Mouse (Mus musculus) C2C12 (cell line): ENCODE measurements at regions not wholly inside any gene's neighbourhood (a gene's known extent, or its start where the extent isn't known, plus 50 kb on each side); places are given as distances from the start of the nearest gene placed in this dataset.
"Not testable (repeated sequence)": the region's sequence is repeated elsewhere in the genome, so short reads cannot be mapped to it uniquely, and the experiment has no call there.

ENCODE experiments used
- H3K27me3 ChIP-seq: one replicate; pipeline ENCODE4 v1.6.1; 2011; ENCODE audit not compliant: control insufficient read depth, insufficient read depth, insufficient read length
- H3K36me3 ChIP-seq: one replicate; pipeline ENCODE4 v1.6.1; 2011; ENCODE audit not compliant: control insufficient read depth, insufficient read depth
- H3K4me3 ChIP-seq: one replicate; pipeline ENCODE4 v1.5.1; 2011; ENCODE audit warnings: mild to moderate bottlenecking, control low read depth; ENCODE audit not compliant: poor library complexity, insufficient read depth, severe bottlenecking
- H3K79me2 ChIP-seq: one replicate; pipeline ENCODE4 v1.6.1; 2011; ENCODE audit not compliant: control insufficient read depth, insufficient read depth
- H3K79me3 ChIP-seq: one replicate; pipeline ENCODE4 v1.6.1; 2011; ENCODE audit warnings: low read depth, control low read depth
- H3ac ChIP-seq: one replicate; pipeline ENCODE3; 2011; ENCODE audit warnings: low read depth; ENCODE audit not compliant: control insufficient read depth, insufficient read length
- CEBPB ChIP-seq: IDR thresholded peaks from one replicate; pipeline ENCODE4 v1.6.1; 2011; ENCODE audit warnings: low read depth, mild to moderate bottlenecking, control low read depth, moderate library complexity
- CTCF ChIP-seq: IDR thresholded peaks from one replicate; pipeline ENCODE4 v1.5.1; 2011; ENCODE audit not compliant: control insufficient read depth, insufficient read depth, insufficient read length
- FOSL1 ChIP-seq: IDR thresholded peaks from one replicate; pipeline ENCODE4 v1.8.0; 2011; ENCODE audit warnings: mild to moderate bottlenecking, low read length; ENCODE audit not compliant: poor library complexity, insufficient read depth, severe bottlenecking
- MAX ChIP-seq: IDR thresholded peaks from one replicate; pipeline ENCODE4 v1.6.1; 2011; ENCODE audit warnings: mild to moderate bottlenecking, control low read depth
- MYOD1 ChIP-seq: IDR thresholded peaks from one replicate; pipeline ENCODE4 v1.6.1; 2011; ENCODE audit warnings: low read depth; ENCODE audit not compliant: control insufficient read depth, insufficient read length
- MYOG ChIP-seq: IDR thresholded peaks from one replicate; pipeline ENCODE4 v1.6.1; 2011; ENCODE audit not compliant: control insufficient read depth, insufficient read length; ENCODE audit errors: extremely low read depth
- USF1 ChIP-seq: IDR thresholded peaks from one replicate; pipeline ENCODE4 v1.6.1; 2011; ENCODE audit warnings: low read depth, mild to moderate bottlenecking, control low read depth, moderate library complexity

DNA sequence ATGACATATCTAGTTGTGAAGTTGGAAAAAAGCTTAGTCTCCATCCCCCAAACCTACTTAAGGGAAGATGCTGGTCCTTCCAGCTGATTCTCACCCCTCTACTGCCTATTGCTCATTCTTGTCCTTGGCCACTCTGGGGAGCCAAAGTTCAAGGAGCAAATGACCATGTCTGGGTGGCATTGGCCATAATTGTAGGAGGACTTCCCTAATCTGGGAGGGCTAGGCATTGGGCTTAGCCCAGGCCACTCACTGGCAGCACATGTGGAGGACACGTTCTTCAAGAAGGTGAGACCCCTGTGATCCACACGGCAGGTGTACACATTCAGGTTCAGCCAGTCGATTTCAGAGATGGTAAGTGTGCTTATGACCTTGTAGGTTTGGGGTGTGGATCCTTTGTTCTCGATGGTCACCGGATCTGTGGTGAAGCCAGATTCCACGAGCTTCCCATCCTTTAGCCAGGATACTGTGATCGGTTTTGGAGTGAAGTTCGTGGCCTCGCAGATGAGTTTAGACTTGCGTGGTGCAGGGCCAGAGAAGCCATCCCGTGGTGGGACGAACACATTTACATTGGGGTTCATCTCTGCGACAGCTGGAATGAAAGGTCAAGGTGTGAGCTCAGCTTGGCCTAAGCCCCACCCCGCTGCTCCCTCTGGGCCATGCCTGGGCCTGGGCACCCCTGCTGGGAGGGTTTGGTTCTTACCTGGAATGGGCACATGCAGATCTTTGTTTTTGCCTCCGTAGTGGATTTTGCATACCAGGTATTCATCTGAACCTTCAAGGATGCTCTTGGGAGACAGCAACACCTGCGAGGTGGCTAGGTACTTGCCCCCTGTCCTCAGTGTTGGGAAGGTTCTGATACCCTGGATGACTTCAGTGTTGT lies 67.4 kb upstream of the Adam6b start:
- Histone ChIP-seq H3K4me3 (no peak overlapping the region), H3K36me3 (no peaks in the 10 kb centered on the region), H3ac (no peak overlapping the region), H3K27me3 (no peaks in the 10 kb centered on the region), H3K79me2 (no peaks in the 10 kb centered on the region), H3K79me3 (no peaks in the 10 kb centered on the region)
- no peak for TF ChIP-seq CTCF
- TF ChIP-seq CEBPB, result no peak
- no peak for TF ChIP-seq USF1
- no peak for TF ChIP-seq MAX
- no peak for TF ChIP-seq FOSL1
- TF ChIP-seq MYOD1, result no peak
- TF ChIP-seq MYOG, result no peak

DNA sequence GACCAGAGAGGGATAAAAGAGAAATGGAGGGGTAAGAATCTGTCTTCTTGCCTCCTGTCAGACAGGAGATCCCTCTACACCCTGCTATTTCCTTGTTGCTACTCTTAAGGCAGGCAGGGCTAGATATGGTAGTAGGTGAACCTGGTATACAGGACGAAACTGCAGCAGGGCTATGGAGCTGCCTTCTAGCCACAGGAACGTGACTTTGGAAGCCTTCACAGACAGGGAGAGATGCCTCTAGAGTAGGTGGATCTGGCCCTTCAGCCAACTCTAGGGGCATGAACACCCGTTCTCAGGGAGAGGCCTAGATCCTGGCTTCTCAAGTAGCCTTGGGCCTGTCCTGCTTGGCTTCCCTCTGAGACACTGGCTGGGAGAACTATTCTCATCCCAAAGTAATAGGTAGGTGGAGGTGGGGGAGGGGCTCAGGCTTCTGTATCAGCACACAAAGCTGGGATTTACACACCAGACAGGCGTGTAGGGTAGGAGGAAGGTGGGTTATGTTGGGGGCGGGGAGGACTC lies 66.5 kb upstream of the Adam6b start:
- TF ChIP-seq MAX, result no peak
- TF ChIP-seq CTCF, result no peak
- H3K4me3 ChIP-seq, result no peak overlapping the region
- no peaks in the 10 kb centered on the region for H3K79me3 ChIP-seq
- H3K27me3 ChIP-seq, result no peaks in the 10 kb centered on the region
- no peak overlapping the region for H3ac ChIP-seq
- no peaks in the 10 kb centered on the region for H3K79me2 ChIP-seq
- no peaks in the 10 kb centered on the region for H3K36me3 ChIP-seq

DNA sequence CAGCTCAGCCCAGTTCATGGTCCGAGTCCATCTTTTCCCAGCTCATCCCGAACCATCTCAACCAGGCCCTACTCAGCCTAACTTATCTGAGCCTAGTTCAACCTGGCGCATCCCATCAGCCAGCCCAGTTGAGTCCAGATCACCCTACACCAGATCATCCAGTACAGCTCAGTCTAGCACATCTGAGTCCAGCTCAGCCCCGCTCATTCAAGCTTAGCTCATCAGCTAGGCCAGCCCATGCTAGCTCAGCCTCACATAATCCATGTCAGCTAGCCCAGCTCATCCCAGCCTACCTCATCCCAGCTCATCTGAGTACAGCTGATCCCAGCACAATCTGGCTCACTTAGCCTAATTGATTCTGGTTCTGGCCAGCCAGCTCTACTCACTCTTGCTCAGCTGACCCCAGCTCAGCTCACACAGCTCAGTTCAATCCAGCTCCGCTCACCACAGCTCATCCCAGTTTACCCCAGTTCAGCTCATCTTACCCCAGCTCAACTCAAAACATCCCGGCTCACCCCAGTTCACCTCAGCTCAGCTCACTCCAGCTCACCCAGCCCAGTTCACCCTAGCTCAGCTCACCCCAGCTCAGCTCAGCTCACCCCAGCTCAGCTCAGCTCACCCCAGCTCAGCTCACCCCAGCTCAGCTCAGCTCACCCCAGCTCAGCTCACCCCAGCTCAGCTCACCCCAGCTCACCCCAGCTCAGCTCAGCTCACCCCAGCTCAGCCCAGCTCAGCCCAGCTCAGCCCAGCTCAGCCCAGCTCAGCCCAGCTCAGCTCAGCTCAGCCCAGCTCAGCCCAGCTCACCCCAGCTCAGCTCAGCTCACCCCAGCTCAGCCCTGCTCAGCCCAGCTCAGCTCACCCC lies 65.3 kb upstream of the Adam6b start:
- TF ChIP-seq CEBPB (no peak), MYOG (no peak), FOSL1 (no peak), CTCF (no peak), USF1 (no peak), MAX (no peak), MYOD1 (no peak)
- Histone ChIP-seq H3K36me3 (no peaks in the 10 kb centered on the region), H3ac (no peak overlapping the region), H3K4me3 (no peak overlapping the region), H3K79me3 (no peaks in the 10 kb centered on the region), H3K79me2 (no peaks in the 10 kb centered on the region), H3K27me3 (no peaks in the 10 kb centered on the region)

DNA sequence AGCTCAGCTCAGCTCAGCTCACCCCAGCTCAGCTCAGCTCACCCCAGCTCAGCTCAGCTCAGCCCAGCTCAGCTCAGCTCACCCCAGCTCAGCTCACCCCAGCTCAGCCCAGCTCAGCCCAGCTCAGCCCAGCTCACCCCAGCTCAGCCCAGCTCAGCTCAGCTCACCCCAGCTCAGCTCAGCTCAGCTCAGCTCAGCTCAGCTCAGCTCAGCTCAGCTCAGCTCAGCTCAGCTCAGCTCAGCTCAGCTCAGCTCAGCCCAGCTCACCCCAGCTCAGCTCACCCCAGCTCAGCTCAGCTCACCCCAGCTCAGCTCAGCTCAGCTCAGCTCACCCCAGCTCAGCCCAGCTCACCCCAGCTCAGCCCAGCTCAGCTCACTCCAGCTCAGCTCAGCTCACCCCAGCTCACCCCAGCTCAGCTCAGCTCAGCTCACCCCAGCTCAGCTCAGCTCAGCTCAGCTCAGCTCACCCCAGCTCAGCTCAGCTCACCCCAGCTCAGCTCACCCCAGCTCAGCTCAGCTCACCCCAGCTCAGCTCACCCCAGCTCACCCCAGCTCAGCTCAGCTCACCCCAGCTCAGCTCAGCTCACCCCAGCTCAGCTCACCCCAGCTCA lies 64.6 kb upstream of the Adam6b start:
- not testable (repeated sequence) for H3K4me3 ChIP-seq, H3K79me3 ChIP-seq, H3K79me2 ChIP-seq, H3K36me3 ChIP-seq, H3K27me3 ChIP-seq, H3ac ChIP-seq

DNA sequence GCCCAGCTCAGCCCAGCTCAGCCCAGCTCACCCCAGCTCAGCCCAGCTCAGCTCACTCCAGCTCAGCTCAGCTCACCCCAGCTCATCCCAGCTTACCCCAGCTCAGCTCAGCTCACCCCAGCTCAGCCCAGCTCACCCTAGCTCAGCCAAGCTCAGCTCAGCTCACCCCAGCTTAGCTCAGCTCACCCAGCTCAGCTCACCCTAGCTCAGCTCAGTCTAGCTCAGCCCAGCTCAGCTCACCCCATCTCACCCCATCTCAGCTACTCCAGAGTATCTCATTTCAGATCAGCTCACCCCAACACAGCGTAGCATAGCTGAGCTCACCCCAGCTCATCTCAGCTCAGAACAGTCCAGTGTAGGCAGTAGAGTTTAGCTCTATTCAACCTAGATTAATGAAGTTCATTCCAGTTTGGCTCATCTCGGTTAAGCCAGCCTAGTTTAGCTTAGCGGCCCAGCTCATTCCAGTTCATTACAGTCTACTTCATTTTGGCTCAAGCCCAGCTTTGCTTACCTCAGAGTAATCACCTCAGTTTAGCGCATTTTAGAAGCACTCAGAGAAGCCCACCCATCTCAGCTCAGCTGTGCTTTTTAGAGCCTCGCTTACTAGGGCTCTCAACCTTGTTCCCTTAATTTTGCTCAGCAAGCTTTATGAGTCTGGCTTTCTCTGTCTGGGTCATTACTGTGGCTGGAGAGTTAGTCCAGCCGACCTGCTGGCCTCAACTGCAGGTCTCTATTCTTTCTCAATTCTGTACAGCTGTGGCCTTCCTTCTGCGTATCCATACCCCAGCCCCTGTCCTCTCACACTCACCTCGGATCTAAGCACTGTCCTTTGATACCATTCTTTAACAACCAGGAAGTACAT lies 63.9 kb upstream of the Adam6b start:
- Histone ChIP-seq H3K36me3 (no peaks in the 10 kb centered on the region), H3K79me2 (no peaks in the 10 kb centered on the region), H3K79me3 (no peaks in the 10 kb centered on the region), H3K4me3 (no peak overlapping the region), H3K27me3 (no peaks in the 10 kb centered on the region), H3ac (no peak overlapping the region)
- TF ChIP-seq FOSL1 (no peak), MYOD1 (no peak), MAX (no peak), MYOG (no peak), USF1 (no peak), CEBPB (no peak), CTCF (no peak)
